Mouse (Mus musculus) layer of hippocampus, adult 2 months (tissue): Measurements from ENCODE around the gene Smpd1. TPM values are rescaled to one million over a fixed set of nuclear protein-coding genes. Genes with fewer than 3 reads are reported as not detected.

ENCODE experiments used
- DNase-seq, 2 experiments: peaks; one replicate each; pipeline ENCODE4 v3.0.0; 2022; ENCODE audit warnings: low spot score in 2 of 2
- H3K27ac ChIP-seq: fragments of 200-600 bp; 2 replicates; pipeline ENCODE4 v1.8.1; 2022
- H3K4me3 ChIP-seq: fragments of 200-600 bp; 2 replicates; pipeline ENCODE4 v1.8.1; 2022; ENCODE audit warnings: mild to moderate bottlenecking
- CTCF ChIP-seq: fragments of 200-600 bp; conservative IDR thresholded peaks from 2 replicates; pipeline ENCODE4 v1.8.1; 2022; ENCODE audit warnings: antibody characterized with exemption, mild to moderate bottlenecking, moderate library complexity
- total RNA-seq, 2 experiments: library from RNA; stranded (reverse); gene quantifications; 2 replicates each; pipeline ENCODE4 v1.2.3; 2021

Gene Smpd1
- total RNA-seq, 2 experiments from 2014 or later, result 82.7 to 86.2 TPM

GRCm38 (mm10) chr7:105590097-105590496 is 35.9 kb downstream of the Smpd1 start:
- no peak for TF ChIP-seq CTCF
- Histone ChIP-seq H3K27ac (no peak overlapping the region), H3K4me3 (no peak overlapping the region)
- no peak for DNase-seq

DNA sequence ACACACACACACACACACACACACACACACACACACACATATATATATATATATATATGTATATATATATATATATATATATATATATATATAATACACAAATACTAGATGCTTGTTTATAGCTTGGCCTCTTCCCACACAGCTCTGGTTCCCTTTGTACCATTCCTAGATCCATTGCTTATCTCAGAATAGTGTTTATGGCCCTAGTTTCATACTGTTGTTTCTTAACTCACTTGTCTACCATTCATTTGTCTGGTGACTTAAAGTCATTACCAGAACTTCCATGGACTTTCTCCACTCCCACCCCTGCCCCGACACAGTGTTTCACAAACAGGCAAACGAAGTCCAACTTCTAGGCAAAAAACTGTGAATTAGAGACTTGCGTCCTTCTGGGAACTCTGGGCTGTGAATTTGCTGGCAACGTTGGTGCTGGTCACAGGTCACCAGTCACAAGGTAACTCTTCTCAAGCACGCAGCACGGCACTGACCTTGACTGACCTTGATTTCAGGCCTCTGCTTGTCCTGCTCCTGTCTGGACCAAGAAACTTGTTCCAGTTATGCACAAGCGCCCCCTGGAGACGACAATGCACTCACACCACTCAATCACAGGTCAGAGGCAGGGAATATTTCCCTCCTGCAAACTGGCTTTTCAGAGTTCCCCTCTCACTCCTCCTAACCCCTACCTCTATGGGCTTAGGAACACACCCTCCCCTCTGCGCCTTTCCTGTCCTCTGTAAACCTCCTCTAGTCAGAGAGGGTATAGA is 48.9 kb downstream of the Smpd1 start:
- Histone ChIP-seq H3K4me3 (no peak overlapping the region), H3K27ac (no peak overlapping the region)
- peak; percentile 44 to 64 for DNase-seq
- peak; percentile 85 for TF ChIP-seq CTCF

Other genes starting within 250 kb of the Smpd1 start
- gene Olfr689, start 243.2 kb upstream of the Smpd1 start, total RNA-seq, result not detected
- 1 to 10 TPM in 1 of 2 experiments, under 1 TPM in 1; 0.44 to 1.0 TPM for gene Olfr690, start 220.3 kb upstream of the Smpd1 start, total RNA-seq
- gene Olfr691, start 212.1 kb upstream of the Smpd1 start, total RNA-seq, result under 1 TPM; 0.61 to 0.74 TPM
- not detected for gene Olfr692, start 186.1 kb upstream of the Smpd1 start, total RNA-seq
- gene Gm5901, start 179.3 kb upstream of the Smpd1 start, total RNA-seq, result not detected
- 10 to 100 TPM; 59.7 to 66.1 TPM for gene Fam160a2, start 154.3 kb upstream of the Smpd1 start, total RNA-seq
- gene Cnga4, start 149.8 kb upstream of the Smpd1 start, total RNA-seq, result under 1 TPM; 0.69 to 0.90 TPM
- 1 to 10 TPM; 6.2 to 6.5 TPM for gene Cckbr, start 128.6 kb upstream of the Smpd1 start, total RNA-seq
- 10 to 100 TPM; 13.9 to 14.2 TPM for gene Cavin3, start 72.1 kb upstream of the Smpd1 start, total RNA-seq
- 100 to 1,000 TPM; 360 to 370 TPM for gene Apbb1, start 27.3 kb downstream of the Smpd1 start, total RNA-seq
- under 1 TPM in 1 of 2 experiments, not detected in 1; 0.23 TPM for gene Hpx, start 45.8 kb downstream of the Smpd1 start, total RNA-seq
- 100 to 1,000 TPM; 140 to 142 TPM for gene Trim3, start 79.2 kb downstream of the Smpd1 start, total RNA-seq
- gene Timm10b, start 85.7 kb downstream of the Smpd1 start, total RNA-seq, result 10 to 100 TPM; 67.4 to 73.7 TPM
- gene Arfip2, start 86.1 kb downstream of the Smpd1 start, total RNA-seq, result 100 to 1,000 TPM in 1 of 2 experiments, 10 to 100 TPM in 1; 98.9 to 105 TPM
- gene Gm45799, start 86.2 kb downstream of the Smpd1 start, total RNA-seq, result 10 to 100 TPM in 1 of 2 experiments, 1 to 10 TPM in 1; 6.9 to 12.7 TPM
- gene Dnhd1, start 96.5 kb downstream of the Smpd1 start, total RNA-seq, result 1 to 10 TPM; 6.9 to 8.5 TPM
- 10 to 100 TPM; 79.7 to 83.2 TPM for gene Ilk, start 182.2 kb downstream of the Smpd1 start, total RNA-seq
- 10 to 100 TPM in 1 of 2 experiments, 1 to 10 TPM in 1; 8.9 to 14.3 TPM for gene Rrp8, start 183.0 kb downstream of the Smpd1 start, total RNA-seq
- 100 to 1,000 TPM; 112 to 120 TPM for gene Taf10, start 190.0 kb downstream of the Smpd1 start, total RNA-seq
- 10 to 100 TPM; 73.2 to 73.4 TPM for gene Tpp1, start 197.9 kb downstream of the Smpd1 start, total RNA-seq
- 10 to 100 TPM; 14.1 to 15.1 TPM for gene Dchs1, start 233.3 kb downstream of the Smpd1 start, total RNA-seq